Mouse (Mus musculus): ENCODE measurements around the gene Atcay. TPM values are rescaled to one million over a fixed set of nuclear protein-coding genes. Genes with fewer than 3 reads are reported as not detected.
"Not testable (repeated sequence)": the region's sequence is repeated elsewhere in the genome, so short reads cannot be mapped to it uniquely, and the experiment has no call there.

Atcay gene
- total and polyA plus RNA-seq, 2 experiments from 2014 or later, result 91.4 to 200 TPM

DNA sequence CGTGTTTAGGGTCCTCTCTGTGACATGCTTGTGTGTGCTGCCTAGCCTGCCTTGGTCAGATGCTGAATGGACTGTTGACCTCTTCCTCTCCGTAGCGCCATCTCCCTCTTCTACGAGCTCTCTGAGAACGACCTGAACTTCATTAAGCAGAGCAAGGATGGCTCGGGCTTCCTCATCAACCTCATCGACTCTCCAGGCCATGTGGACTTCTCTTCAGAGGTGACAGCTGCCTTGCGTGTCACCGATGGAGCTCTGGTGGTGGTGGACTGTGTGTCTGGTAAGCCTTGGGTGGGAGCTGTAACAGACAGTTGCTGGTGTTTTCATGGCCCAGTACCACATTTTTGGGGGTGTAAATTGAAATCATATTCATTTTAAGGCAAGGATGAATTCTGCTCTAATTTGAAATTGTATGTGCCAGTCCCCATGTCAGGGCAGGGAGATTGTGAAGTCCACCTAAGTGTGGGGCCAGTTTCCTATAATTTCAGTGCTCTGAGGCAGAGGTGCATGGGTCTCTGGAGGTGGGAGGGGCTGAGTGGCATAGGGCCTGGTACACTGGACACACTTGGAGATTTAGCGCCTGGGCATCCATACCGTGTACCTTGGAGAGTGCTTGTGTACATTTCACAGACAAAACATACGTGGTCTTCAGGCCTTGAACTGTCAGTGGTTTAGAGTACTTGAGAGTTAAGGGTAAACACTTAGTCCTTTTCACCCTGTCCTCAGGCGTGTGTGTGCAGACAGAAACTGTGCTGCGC lies 52.5 kb downstream of the Atcay start:
- TF ChIP-seq CTCF (IDR thresholded peaks at IDR 0.05), result no peak
- H3K9me3 ChIP-seq (ENCODE audit: low read length), result no peaks in the 10 kb centered on the region
- 71% methylated on average over 14 of the region's 14 CpGs for WGBS
- no peak overlapping the region for H3K27ac ChIP-seq (ENCODE audit: low read depth, low read length)
- no peaks in the 10 kb centered on the region for H3K4me1 ChIP-seq (ENCODE audit: insufficient read depth, low read length)
- no peak for DNase-seq (ENCODE audit: low spot score)
- H3K4me2 ChIP-seq (ENCODE audit: low read depth, low read length, poor library complexity, severe bottlenecking), result peak overlapping the region; percentile 60
- ATAC-seq (ENCODE audit: low FRiP score), result no peak
- H3K27me3 ChIP-seq (ENCODE audit: insufficient read depth, low read length), result no peaks in the 10 kb centered on the region
- peak overlapping the region; percentile 94; the same call in 1 of the 2 replicates for H3K9ac ChIP-seq (replicated peaks; ENCODE audit: low read length, poor library complexity, severe bottlenecking)
- peak overlapping the region; percentile 88 for H3K4me3 ChIP-seq (ENCODE audit: low read depth, low read length)
- peaks cover 39% of the 10 kb centered on the region for H3K36me3 ChIP-seq (ENCODE audit: insufficient read depth, low read length)

DNA sequence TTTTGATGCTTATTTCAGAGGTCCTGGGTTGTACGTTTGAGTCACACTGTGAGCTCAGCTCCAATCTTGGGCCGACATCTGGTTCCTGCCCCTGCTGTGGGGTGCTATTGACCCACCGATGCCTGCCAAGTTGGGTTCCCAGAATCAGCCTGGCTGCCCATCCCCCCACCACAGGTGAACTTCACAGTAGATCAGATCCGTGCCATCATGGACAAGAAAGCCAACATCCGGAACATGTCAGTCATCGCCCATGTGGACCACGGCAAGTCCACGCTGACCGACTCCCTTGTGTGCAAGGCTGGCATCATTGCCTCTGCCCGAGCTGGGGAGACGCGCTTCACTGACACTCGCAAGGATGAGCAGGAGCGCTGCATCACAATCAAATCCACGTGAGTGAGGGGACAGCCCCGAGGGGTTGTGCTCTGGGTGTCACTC lies 53.1 kb downstream of the Atcay start:
- Histone ChIP-seq H3K4me1 (ENCODE audit: insufficient read depth, low read length) (no peaks in the 10 kb centered on the region), H3K9ac (replicated peaks; ENCODE audit: low read length, poor library complexity, severe bottlenecking) (peak overlapping the region; percentile 94), H3K27ac (ENCODE audit: low read depth, low read length) (no peak overlapping the region), H3K36me3 (ENCODE audit: insufficient read depth, low read length) (peaks cover 39% of the 10 kb centered on the region), H3K4me3 (ENCODE audit: low read depth, low read length) (peak overlapping the region; percentile 88), H3K9me3 (ENCODE audit: low read length) (no peaks in the 10 kb centered on the region), H3K4me2 (ENCODE audit: low read depth, low read length, poor library complexity, severe bottlenecking) (peak overlapping the region; percentile 60), H3K27me3 (ENCODE audit: insufficient read depth, low read length) (no peaks in the 10 kb centered on the region)
- WGBS, result 10% methylated on average over 16 of the region's 16 CpGs
- TF ChIP-seq CTCF (IDR thresholded peaks at IDR 0.05), result no peak
- DNase-seq (ENCODE audit: low spot score), result no peak
- no peak for ATAC-seq (ENCODE audit: low FRiP score)

DNA sequence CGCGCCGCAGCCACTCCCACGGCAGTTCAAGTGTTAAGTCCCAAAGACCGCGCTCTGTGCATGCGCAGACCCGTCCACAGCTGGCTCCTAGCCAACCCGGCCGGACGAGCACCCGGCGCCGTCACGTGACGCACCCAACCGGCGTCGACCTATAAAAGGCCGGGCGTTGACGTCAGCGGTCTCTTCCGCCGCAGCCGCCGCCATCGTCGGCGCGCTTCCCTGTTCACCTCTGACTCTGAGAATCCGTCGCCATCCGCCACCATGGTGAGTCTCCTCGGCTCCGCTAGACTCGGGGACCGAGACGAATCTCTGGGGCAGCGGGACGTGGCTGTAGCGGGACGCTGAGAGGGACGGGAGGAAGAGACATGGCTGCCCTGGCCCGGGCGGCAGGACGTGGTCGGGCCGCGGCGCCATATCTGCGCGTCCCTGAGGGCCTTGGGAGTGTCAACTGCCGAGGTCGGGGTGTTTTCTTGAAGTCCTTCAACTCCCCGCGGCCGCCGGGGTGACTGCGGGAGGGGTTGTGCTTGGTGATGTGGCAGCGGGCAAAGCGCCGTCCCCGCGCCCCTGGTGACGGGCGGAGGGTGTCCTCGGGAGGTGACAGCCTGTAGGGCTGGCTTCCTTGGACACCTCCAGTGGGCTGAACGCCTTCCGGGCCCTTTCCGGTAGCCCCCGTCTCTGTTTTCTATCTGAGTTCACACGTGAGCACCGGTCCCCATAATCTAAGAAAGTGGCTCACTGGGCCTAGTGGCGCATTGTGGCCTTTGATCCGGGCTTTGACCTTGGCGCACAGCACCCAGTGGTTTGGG lies 54.0 kb downstream of the Atcay start, which contains the start of gene Eef2:
Gene Eef2, plus strand, starts transcription at position 166 of the 806 bp plus-strand sequence.
- peak within 1 kb of the TSS; percentile 94 for H3K27ac ChIP-seq (ENCODE audit: low read depth, low read length)
- H3K4me2 ChIP-seq (ENCODE audit: low read depth, low read length, poor library complexity, severe bottlenecking), result peak within 1 kb of the TSS; percentile 60
- H3K4me1 ChIP-seq (ENCODE audit: insufficient read depth, low read length), result no peaks in the 10 kb centered on the region
- peaks cover 35% of the 10 kb centered on the region for H3K36me3 ChIP-seq (ENCODE audit: insufficient read depth, low read length)
- no peaks in the 10 kb centered on the region for H3K9me3 ChIP-seq (ENCODE audit: low read length)
- under 1% methylated on average over 76 of the region's 77 CpGs for WGBS
- no peaks in the 10 kb centered on the region for H3K27me3 ChIP-seq (ENCODE audit: insufficient read depth, low read length)
- H3K9ac ChIP-seq (replicated peaks; ENCODE audit: low read length, poor library complexity, severe bottlenecking), result peak within 1 kb of the TSS; percentile 94
- DNase-seq (ENCODE audit: low spot score), result peak; percentile 98
- TF ChIP-seq CTCF (IDR thresholded peaks at IDR 0.05), result no peak
- ATAC-seq (ENCODE audit: low FRiP score), result peak; percentile 77
- H3K4me3 ChIP-seq (ENCODE audit: low read depth, low read length), result peak within 1 kb of the TSS; percentile 88

DNA sequence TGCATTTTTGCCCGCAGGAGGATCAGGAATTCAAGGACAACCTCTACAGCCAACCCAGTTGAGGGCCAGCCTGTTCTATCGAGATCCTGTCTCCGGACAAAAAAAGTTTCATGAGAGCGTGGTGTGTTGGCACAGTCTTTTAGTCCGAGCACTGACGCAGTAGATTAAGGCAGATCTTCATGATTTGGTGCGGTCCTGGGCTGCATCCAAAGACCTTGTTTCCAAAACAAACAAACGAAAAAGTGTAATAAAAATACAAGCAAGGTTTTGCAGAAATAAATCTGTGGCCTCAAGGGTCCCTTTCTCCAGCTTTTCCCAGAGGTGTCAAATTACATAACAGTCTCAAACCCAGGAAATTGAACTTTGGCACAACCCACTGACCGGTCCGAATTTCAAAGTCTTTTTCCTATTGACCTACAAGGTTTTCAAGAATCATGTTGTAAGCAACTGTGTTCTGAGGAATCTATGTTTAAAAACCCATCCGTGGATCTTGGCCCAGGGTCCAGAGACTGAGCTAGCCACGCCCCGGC lies 54.6 kb downstream of the Atcay start:
- WGBS, result 4% methylated on average over 13 of the region's 13 CpGs
- Histone ChIP-seq H3K27ac (ENCODE audit: low read depth, low read length) (peak overlapping the region; percentile 58), H3K4me2 (ENCODE audit: low read depth, low read length, poor library complexity, severe bottlenecking) (peak overlapping the region; percentile 60), H3K36me3 (ENCODE audit: insufficient read depth, low read length) (peaks cover 29% of the 10 kb centered on the region), H3K4me1 (ENCODE audit: insufficient read depth, low read length) (no peaks in the 10 kb centered on the region), H3K27me3 (ENCODE audit: insufficient read depth, low read length) (no peaks in the 10 kb centered on the region), H3K9ac (replicated peaks; ENCODE audit: low read length, poor library complexity, severe bottlenecking) (peak overlapping the region; percentile 2; the same call in 1 of the 2 replicates), H3K4me3 (ENCODE audit: low read depth, low read length) (peak overlapping the region; percentile 88), H3K9me3 (ENCODE audit: low read length) (no peaks in the 10 kb centered on the region)
- ATAC-seq (ENCODE audit: low FRiP score), result no peak
- no peak for TF ChIP-seq CTCF (IDR thresholded peaks at IDR 0.05)
- DNase-seq (ENCODE audit: low spot score), result no peak

DNA sequence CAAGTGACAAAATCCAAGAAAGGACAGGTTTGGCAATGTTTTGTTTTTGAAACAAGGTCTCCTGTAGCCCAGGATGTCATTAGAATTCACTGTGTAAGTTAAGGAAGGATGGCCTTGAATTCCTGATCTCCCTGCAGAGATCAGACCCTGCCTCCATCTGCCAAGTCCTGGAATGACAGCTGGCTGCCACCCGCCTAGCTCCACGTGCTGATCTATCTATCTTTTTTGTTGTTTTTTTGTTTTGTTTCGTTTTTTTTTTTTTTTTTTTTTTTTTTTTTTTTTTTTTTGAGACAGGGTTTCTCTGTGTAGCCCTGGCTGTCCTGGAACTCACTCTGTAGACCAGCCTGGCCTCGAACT lies 55.3 kb downstream of the Atcay start:
- H3K9ac ChIP-seq (replicated peaks; ENCODE audit: low read length, poor library complexity, severe bottlenecking); ATAC-seq (ENCODE audit: low FRiP score); H3K27me3 ChIP-seq (ENCODE audit: insufficient read depth, low read length); H3K4me1 ChIP-seq (ENCODE audit: insufficient read depth, low read length); H3K9me3 ChIP-seq (ENCODE audit: low read length): not testable (repeated sequence)
- Histone ChIP-seq H3K4me2 (ENCODE audit: low read depth, low read length, poor library complexity, severe bottlenecking) (peak overlapping the region; percentile 60), H3K36me3 (ENCODE audit: insufficient read depth, low read length) (peaks cover 23% of the 10 kb centered on the region), H3K27ac (ENCODE audit: low read depth, low read length) (peak overlapping the region; percentile 91), H3K4me3 (ENCODE audit: low read depth, low read length) (peak overlapping the region; percentile 35)
- DNase-seq (ENCODE audit: low spot score), result peak; percentile 70
- 8% methylated on average over 4 of the region's 4 CpGs for WGBS
